Mouse (Mus musculus): Measurements from ENCODE around the gene Ipo7.

DNA sequence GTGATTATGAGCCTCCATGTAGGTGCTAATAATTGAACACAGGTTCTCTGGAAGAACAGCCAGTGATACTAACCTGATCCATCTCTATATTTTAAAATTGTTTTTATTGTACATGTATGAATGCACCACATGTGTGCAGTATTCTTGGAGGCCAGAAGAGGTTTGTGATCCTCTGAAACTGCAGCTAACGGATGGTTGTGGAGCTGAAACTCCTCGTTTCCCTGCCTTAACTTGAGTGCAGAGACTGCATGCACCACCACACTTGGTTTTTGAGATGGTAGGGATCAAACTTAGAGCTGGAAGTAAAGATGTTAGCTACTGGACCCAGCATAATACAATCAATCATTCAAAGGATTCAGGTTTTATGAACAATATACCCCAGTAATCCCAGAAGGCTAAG lies 8.5 kb downstream of the Ipo7 start:
- no peak for TF ChIP-seq POLR2A (IDR thresholded peaks at IDR 0.05; ENCODE audit: control insufficient read depth, low read depth, low read length)
- no peak for TF ChIP-seq CTCF (IDR thresholded peaks at IDR 0.05; ENCODE audit: control insufficient read depth, insufficient read depth, insufficient replicate concordance, low read depth, low read length)
